Mouse (Mus musculus): ENCODE measurements around the gene Il11ra1. TPM values are rescaled to one million over a fixed set of nuclear protein-coding genes. Genes with fewer than 3 reads are reported as not detected.

Il11ra1 gene
- polyA plus RNA-seq, 1 experiment from 2014 or later, result 32.7 TPM

DNA sequence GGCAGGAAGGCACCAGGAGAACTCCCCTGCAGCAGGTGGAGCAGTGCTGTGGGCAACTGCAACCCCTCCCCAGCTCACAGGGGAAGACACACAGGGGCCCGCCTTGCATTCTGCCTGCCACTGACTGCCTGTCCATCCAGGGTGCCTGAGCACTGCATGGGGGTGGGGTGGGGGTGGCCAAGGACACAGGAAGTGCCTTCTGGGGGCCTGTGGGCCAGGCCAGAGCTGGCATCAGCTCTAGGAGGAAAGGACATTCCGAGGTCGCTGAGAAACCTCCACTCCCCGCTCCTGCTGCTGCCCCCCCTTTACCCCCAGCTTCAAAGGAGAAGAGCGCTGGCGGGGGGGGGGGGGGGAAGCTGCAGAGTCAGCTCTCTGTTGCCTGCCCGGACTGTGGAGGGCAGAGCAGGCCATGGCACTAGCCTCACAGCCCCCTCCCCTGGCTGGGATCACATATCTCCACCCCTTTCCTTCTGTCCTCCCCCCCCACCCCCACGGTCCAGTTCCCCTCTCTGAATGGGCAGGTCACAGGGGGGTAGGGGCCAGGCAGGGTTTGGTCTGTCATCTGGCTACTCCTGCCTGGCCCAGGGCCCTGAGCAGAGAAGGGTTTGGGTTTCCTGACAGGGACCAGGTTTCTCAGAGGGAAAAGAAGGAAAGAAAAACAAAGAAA, 34.6 kb upstream of the Il11ra1 start:
- no peak for DNase-seq
- H3K36me3 ChIP-seq, result no peaks in the 10 kb centered on the region
- no peak overlapping the region for H3K4me3 ChIP-seq (replicated peaks)
- H3K27ac ChIP-seq, result no peak overlapping the region
- no peak overlapping the region for H3K4me2 ChIP-seq
- no peaks in the 10 kb centered on the region for H3K9me3 ChIP-seq (replicated peaks)
- peaks cover 39% of the 10 kb centered on the region; the same call in 1 of the 2 replicates for H3K27me3 ChIP-seq
- ATAC-seq (ENCODE audit: low read depth), result no peak
- peaks cover 15% of the 10 kb centered on the region for H3K4me1 ChIP-seq (replicated peaks)
- no peak overlapping the region for H3K9ac ChIP-seq
- 21% methylated on average over 5 of the region's 8 CpGs for WGBS (ENCODE audit: insufficient replicate concordance)

DNA sequence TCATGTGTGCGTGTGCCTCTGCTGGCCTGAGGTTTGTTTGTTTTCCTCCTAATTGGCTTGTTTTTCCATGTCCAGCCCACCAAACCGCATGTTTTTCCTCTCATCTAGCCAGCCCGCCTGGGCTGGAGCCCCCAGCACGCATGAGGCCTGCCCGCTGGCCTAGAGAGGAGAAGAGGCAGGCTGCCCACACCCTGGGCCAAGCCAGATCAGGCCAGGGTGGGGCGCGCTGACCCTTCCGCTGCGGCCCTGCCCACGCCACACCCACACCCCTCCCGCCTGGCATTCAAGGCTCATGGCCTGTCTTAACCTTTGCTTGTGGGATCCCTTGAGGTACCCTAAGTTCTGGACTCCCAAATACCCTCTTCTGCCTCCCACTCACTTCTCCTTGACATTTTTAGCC, 33.1 kb upstream of the Il11ra1 start:
- DNase-seq (no peak), ATAC-seq (ENCODE audit: low read depth) (no peak)
- Histone ChIP-seq H3K27me3 (peaks cover 37% of the 10 kb centered on the region; the same call in 1 of the 2 replicates), H3K9ac (no peak overlapping the region), H3K4me1 (replicated peaks) (peaks cover 11% of the 10 kb centered on the region; the same call in 1 of the 2 replicates), H3K4me2 (no peak overlapping the region), H3K9me3 (replicated peaks) (no peaks in the 10 kb centered on the region), H3K4me3 (replicated peaks) (no peak overlapping the region), H3K27ac (no peak overlapping the region), H3K36me3 (no peaks in the 10 kb centered on the region)
- WGBS (ENCODE audit: insufficient replicate concordance), result 73% methylated on average over 11 of the region's 11 CpGs

- no peak for ATAC-seq (ENCODE audit: low read depth)
- Histone ChIP-seq H3K9me3 (replicated peaks) (no peaks in the 10 kb centered on the region), H3K4me1 (replicated peaks) (no peaks in the 10 kb centered on the region), H3K9ac (no peak overlapping the region), H3K27me3 (peaks cover 22% of the 10 kb centered on the region; the same call in 1 of the 2 replicates), H3K27ac (no peak overlapping the region), H3K4me2 (no peak overlapping the region), H3K36me3 (no peaks in the 10 kb centered on the region), H3K4me3 (replicated peaks) (no peak overlapping the region)
- DNase-seq, result no peak
- 69% methylated on average over 18 of the region's 18 CpGs for WGBS (ENCODE audit: insufficient replicate concordance)
Measured at GRCm38 (mm10) chr4:41670836-41671235, 29.0 kb upstream of the Il11ra1 start.

DNA sequence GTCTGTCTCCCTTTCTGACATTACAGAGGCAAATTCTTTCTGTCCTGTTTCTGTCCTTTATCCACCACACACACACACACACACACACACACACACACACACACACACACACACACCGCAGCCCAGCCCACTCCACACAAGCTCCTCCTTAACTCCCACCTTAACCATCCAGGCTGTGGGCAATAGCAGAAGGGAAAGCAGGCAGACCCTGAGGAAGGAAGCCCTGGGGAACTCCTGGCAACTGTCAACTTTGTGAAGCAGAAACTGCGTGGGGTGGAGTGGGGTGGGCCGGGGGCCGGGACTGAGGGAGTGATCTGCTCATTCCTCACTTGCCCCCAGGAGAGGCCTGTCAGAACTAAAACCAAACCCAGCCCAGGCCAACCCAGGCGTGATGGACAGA, 28.3 kb upstream of the Il11ra1 start:
- DNase-seq (no peak), ATAC-seq (ENCODE audit: low read depth) (no peak)
- Histone ChIP-seq H3K27ac (no peak overlapping the region), H3K4me1 (replicated peaks) (no peaks in the 10 kb centered on the region), H3K4me2 (no peak overlapping the region), H3K9ac (no peak overlapping the region), H3K36me3 (no peaks in the 10 kb centered on the region), H3K9me3 (replicated peaks) (no peaks in the 10 kb centered on the region), H3K4me3 (replicated peaks) (no peak overlapping the region), H3K27me3 (peaks cover 22% of the 10 kb centered on the region; the same call in 1 of the 2 replicates)
- 31% methylated on average over 5 of the region's 5 CpGs for WGBS (ENCODE audit: insufficient replicate concordance)

DNA sequence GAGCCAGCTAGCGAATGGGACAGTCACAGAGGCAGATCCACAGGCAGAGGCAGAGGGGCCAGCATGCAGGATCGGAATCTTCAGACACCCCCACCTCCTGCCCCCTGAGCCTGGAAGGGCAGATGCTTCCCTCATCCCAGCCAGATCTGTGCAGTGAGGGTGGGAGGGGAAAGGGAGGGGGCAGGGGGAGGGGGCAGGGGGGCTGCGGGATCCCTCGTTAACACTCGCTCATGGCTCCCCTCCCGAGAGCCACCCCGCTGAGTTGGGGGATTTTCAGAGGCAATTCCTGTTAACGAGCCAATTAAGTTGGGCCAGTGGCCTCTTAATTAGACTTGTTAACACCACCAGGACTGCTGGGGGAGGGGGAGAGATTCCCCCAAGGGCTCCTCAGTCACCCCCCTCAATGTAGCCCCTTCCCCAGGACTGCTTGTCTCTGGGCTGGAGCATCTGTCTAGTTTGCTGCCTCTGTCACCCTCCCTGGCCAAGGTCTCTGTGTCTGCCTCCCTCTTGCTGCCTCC, 27.8 kb upstream of the Il11ra1 start:
- Histone ChIP-seq H3K9ac (no peak overlapping the region), H3K4me1 (replicated peaks) (no peaks in the 10 kb centered on the region), H3K36me3 (no peaks in the 10 kb centered on the region), H3K27me3 (peaks cover 22% of the 10 kb centered on the region), H3K4me3 (replicated peaks) (no peak overlapping the region), H3K27ac (no peak overlapping the region), H3K4me2 (no peak overlapping the region), H3K9me3 (replicated peaks) (no peaks in the 10 kb centered on the region)
- no peak for DNase-seq
- WGBS (ENCODE audit: insufficient replicate concordance), result 20% methylated on average over 8 of the region's 8 CpGs
- ATAC-seq (ENCODE audit: low read depth), result no peak

DNA sequence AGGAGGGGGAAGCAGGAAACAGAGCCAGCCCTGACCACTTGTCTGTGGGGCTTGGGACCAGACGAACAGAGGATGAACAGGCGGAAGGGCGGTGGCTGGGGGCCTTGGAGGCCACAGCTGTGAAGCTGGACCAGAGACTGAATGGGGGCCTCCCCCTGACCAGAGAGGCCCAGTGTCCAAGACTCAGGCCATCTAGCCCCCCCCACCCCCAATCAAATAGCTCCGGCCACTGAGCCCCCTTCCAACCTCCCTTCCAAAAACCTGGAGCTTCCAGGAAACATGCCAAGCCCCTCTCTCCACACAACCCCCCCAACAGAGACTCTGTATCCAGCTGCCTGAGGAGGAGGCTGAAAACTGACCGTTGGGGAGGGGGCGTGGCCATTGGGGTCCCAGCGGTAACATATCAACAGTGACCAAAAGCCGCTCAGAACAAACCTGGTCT, 27.2 kb upstream of the Il11ra1 start:
- no peaks in the 10 kb centered on the region for H3K4me1 ChIP-seq (replicated peaks)
- H3K27me3 ChIP-seq, result peaks cover 26% of the 10 kb centered on the region
- no peaks in the 10 kb centered on the region for H3K36me3 ChIP-seq
- H3K4me2 ChIP-seq, result no peak overlapping the region
- H3K4me3 ChIP-seq (replicated peaks), result no peak overlapping the region
- ATAC-seq (ENCODE audit: low read depth), result no peak
- H3K9me3 ChIP-seq (replicated peaks), result no peaks in the 10 kb centered on the region
- WGBS (ENCODE audit: insufficient replicate concordance), result 29% methylated on average over 8 of the region's 8 CpGs
- no peak for DNase-seq
- H3K9ac ChIP-seq, result no peak overlapping the region
- no peak overlapping the region for H3K27ac ChIP-seq

GRCm38 (mm10) chr4:41673186-41673585, 26.6 kb upstream of the Il11ra1 start:
- no peak for ATAC-seq (ENCODE audit: low read depth)
- Histone ChIP-seq H3K4me3 (replicated peaks) (no peak overlapping the region), H3K27ac (no peak overlapping the region), H3K9ac (no peak overlapping the region), H3K4me2 (no peak overlapping the region), H3K9me3 (replicated peaks) (no peaks in the 10 kb centered on the region), H3K4me1 (replicated peaks) (no peaks in the 10 kb centered on the region), H3K36me3 (no peaks in the 10 kb centered on the region), H3K27me3 (peaks cover 32% of the 10 kb centered on the region)
- 63% methylated on average over 19 of the region's 19 CpGs for WGBS (ENCODE audit: insufficient replicate concordance)
- DNase-seq, result no peak

DNA sequence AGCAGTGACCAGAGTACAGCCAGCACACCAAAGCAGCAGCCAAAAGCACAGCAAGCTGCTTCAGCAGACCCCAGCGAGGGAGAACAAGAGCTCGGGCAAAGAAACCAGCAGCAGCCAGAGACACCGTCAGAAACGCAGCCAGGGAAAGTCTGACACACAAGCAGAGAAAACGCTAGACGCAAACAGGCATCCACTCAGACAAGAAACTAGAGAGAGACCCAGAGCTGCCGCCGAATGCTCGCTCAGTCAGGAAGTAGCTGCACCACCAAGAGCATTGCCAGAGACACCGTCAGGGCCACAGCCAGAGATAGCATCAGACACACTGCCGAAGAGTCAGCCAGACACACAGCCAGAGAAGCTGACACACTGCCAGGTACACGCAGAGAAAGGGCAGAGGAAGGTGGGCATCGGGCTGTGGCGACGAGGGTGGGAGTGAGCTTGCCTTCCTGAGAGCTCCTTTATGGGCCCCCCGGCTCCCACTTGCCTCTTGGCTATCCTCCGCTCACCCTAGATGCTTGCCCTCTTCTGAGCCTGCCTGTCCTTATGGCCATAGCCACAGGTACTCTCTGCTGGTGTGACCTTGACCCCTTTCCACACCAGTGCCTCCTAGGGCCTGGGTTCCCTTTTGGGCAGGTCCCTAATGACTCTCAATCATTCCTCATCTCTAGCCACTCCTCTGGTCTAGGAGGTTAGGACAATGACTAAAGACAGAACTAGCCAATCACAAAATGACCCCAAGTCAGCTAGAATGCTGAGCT, 23.4 kb upstream of the Il11ra1 start:
- Histone ChIP-seq H3K27me3 (peaks cover 53% of the 10 kb centered on the region), H3K9me3 (replicated peaks) (no peaks in the 10 kb centered on the region), H3K4me1 (replicated peaks) (no peaks in the 10 kb centered on the region), H3K9ac (no peak overlapping the region), H3K4me2 (no peak overlapping the region), H3K27ac (no peak overlapping the region), H3K4me3 (replicated peaks) (no peak overlapping the region), H3K36me3 (no peaks in the 10 kb centered on the region)
- DNase-seq (no peak), ATAC-seq (ENCODE audit: low read depth) (no peak)
- WGBS (ENCODE audit: insufficient replicate concordance), result 36% methylated on average over 17 of the region's 17 CpGs

GRCm38 (mm10) chr4:41677006-41677629, 22.7 kb upstream of the Il11ra1 start:
- Histone ChIP-seq H3K36me3 (no peaks in the 10 kb centered on the region), H3K4me2 (no peak overlapping the region), H3K9ac (no peak overlapping the region), H3K4me3 (replicated peaks) (no peak overlapping the region), H3K27ac (no peak overlapping the region), H3K27me3 (peaks cover 58% of the 10 kb centered on the region), H3K9me3 (replicated peaks) (no peaks in the 10 kb centered on the region), H3K4me1 (replicated peaks) (no peaks in the 10 kb centered on the region)
- no peak for DNase-seq
- 44% methylated on average over 11 of the region's 13 CpGs for WGBS (ENCODE audit: insufficient replicate concordance)
- no peak for ATAC-seq (ENCODE audit: low read depth)

- no peak overlapping the region for H3K4me3 ChIP-seq (replicated peaks)
- H3K4me2 ChIP-seq, result no peak overlapping the region
- H3K4me1 ChIP-seq (replicated peaks), result no peaks in the 10 kb centered on the region
- WGBS (ENCODE audit: insufficient replicate concordance), result 57% methylated on average over 6 of the region's 6 CpGs
- H3K9me3 ChIP-seq (replicated peaks), result no peaks in the 10 kb centered on the region
- no peak overlapping the region for H3K27ac ChIP-seq
- H3K27me3 ChIP-seq, result peaks cover 58% of the 10 kb centered on the region
- DNase-seq (no peak), ATAC-seq (ENCODE audit: low read depth) (no peak)
- H3K36me3 ChIP-seq, result no peaks in the 10 kb centered on the region
- no peak overlapping the region for H3K9ac ChIP-seq
Measured at GRCm38 (mm10) chr4:41678863-41679262, 20.9 kb upstream of the Il11ra1 start.

GRCm38 (mm10) chr4:41679291-41679690, 20.5 kb upstream of the Il11ra1 start:
- Histone ChIP-seq H3K27me3 (peaks cover 62% of the 10 kb centered on the region), H3K27ac (no peak overlapping the region), H3K4me2 (no peak overlapping the region), H3K9ac (no peak overlapping the region), H3K36me3 (no peaks in the 10 kb centered on the region), H3K4me1 (replicated peaks) (no peaks in the 10 kb centered on the region), H3K9me3 (replicated peaks) (no peaks in the 10 kb centered on the region), H3K4me3 (replicated peaks) (no peak overlapping the region)
- 70% methylated on average over 1 of the region's 2 CpGs for WGBS (ENCODE audit: insufficient replicate concordance)
- ATAC-seq (ENCODE audit: low read depth) (no peak), DNase-seq (no peak)
